Mouse (Mus musculus) bone marrow macrophage, adult 2 months (primary cell): ENCODE data around the gene Sars2.

Experiments
- CTCF ChIP-seq: IDR thresholded peaks from 2 replicates; pipeline ENCODE4 v1.5.1; 2012; ENCODE audit warnings: low read depth, mild to moderate bottlenecking, low read length, moderate library complexity
- POLR2A ChIP-seq: IDR thresholded peaks from 2 replicates; pipeline ENCODE4 v1.6.1; 2012; ENCODE audit warnings: mild to moderate bottlenecking, low read depth, low read length, borderline replicate concordance

DNA sequence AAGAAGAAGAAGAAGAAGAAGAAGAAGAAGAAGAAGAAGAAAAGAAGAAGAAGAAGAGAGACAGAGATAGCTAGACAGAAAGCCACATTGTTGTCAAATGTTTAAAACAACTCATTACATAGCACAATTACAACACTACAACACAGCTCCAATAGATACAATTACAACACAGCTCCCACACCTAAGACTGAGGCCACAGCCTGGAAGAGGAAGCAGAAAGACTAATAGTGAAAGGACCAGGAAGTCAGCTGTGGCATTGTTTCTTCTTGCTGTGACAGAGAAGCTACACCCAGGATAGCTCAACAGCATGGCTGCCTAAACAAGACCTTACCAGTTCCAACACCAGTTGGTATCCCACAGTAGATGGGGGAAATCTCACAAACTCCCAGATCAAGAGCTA lies 32.3 kb upstream of the Sars2 start:
- TF ChIP-seq POLR2A (no peak), CTCF (no peak)
